Mouse (Mus musculus) liver, postnatal 0 days (tissue): ENCODE data around the gene Esrra. TPM values are rescaled to one million over a fixed set of nuclear protein-coding genes. Genes with fewer than 3 reads are reported as not detected.

Experiments used
- ATAC-seq: fragments of 200-750 bp; cut with Nextera tagmentation; 2 replicates; pipeline ENCODE4 v1.8.0; 2017; ENCODE audit warnings: mild to moderate bottlenecking, moderate library complexity
- DNase-seq: peaks from one replicate; pipeline ENCODE4 v3.0.0-alpha.2; 2016
- H3K27ac ChIP-seq: fragments of 300-500 bp; sonication (generic); 2 replicates; pipeline ENCODE4 v1.5.1; 2014; ENCODE audit warnings: antibody characterized with exemption, moderate library complexity, mild to moderate bottlenecking, low read depth
- H3K27me3 ChIP-seq: fragments of 300-500 bp; sonication (generic); 2 replicates; pipeline ENCODE4 v1.6.1; 2014; ENCODE audit warnings: low read length, control low read depth, mixed read lengths; ENCODE audit not compliant: insufficient read depth
- H3K36me3 ChIP-seq: fragments of 300-500 bp; sonication (generic); replicated peaks from 2 replicates; pipeline ENCODE4 v1.6.1; 2014; ENCODE audit warnings: mild to moderate bottlenecking, control low read depth, low read length, moderate library complexity, mixed read lengths; ENCODE audit not compliant: insufficient read depth
- H3K4me1 ChIP-seq: fragments of 300-500 bp; sonication (generic); 2 replicates; pipeline ENCODE4 v1.6.1; 2014; ENCODE audit warnings: antibody characterized with exemption, mild to moderate bottlenecking, control low read depth; ENCODE audit not compliant: insufficient read depth
- H3K4me2 ChIP-seq: fragments of 300-500 bp; sonication (generic); 2 replicates; pipeline ENCODE4 v1.6.1; 2014; ENCODE audit warnings: low read depth, mild to moderate bottlenecking, low read length, moderate library complexity, mixed read lengths
- H3K4me3 ChIP-seq: fragments of 300-500 bp; sonication (generic); 2 replicates; pipeline ENCODE4 v1.5.1; 2014; ENCODE audit warnings: low read depth, low read length
- H3K9ac ChIP-seq: fragments of 300-500 bp; sonication (generic); replicated peaks from 2 replicates; pipeline ENCODE4 v1.6.1; 2014; ENCODE audit warnings: mild to moderate bottlenecking, moderate library complexity
- H3K9me3 ChIP-seq: fragments of 300-500 bp; sonication (generic); 2 replicates; pipeline ENCODE4 v1.6.1; 2016; ENCODE audit warnings: mild to moderate bottlenecking, control low read depth, low read length, mixed read lengths
- CTCF ChIP-seq: sonication (generic); IDR thresholded peaks from 2 replicates; pipeline ENCODE4 v1.5.1; 2016; ENCODE audit warnings: antibody characterized with exemption, low read depth
- EP300 ChIP-seq: IDR thresholded peaks from 2 replicates; pipeline ENCODE4 v1.6.1; 2016; ENCODE audit warnings: antibody characterized with exemption, low read depth, mild to moderate bottlenecking
- WGBS: fragments of 180-500 bp; shearing (Covaris S2); extraction: QIAGEN DNeasy Blood & Tissue Kit; methylation state at CpG from one replicate; pipeline ENCODE4 v1.1.7; 2014; ENCODE audit not compliant: insufficient replicate concordance; 5-methylcytosine and 5-hydroxymethylcytosine counted together
- polyA plus RNA-seq: library from polyadenylated mRNA; unstranded; fragments of >200 nt; fragmentation: Nextera tagmentation; extraction: Ambion mirVana; gene quantifications from 2 replicates; pipeline ENCODE4 v1.2.1, GENCODE M21; 2015

Gene Esrra
- polyA plus RNA-seq, 1 experiment from 2014 or later: 8.2 TPM

DNA sequence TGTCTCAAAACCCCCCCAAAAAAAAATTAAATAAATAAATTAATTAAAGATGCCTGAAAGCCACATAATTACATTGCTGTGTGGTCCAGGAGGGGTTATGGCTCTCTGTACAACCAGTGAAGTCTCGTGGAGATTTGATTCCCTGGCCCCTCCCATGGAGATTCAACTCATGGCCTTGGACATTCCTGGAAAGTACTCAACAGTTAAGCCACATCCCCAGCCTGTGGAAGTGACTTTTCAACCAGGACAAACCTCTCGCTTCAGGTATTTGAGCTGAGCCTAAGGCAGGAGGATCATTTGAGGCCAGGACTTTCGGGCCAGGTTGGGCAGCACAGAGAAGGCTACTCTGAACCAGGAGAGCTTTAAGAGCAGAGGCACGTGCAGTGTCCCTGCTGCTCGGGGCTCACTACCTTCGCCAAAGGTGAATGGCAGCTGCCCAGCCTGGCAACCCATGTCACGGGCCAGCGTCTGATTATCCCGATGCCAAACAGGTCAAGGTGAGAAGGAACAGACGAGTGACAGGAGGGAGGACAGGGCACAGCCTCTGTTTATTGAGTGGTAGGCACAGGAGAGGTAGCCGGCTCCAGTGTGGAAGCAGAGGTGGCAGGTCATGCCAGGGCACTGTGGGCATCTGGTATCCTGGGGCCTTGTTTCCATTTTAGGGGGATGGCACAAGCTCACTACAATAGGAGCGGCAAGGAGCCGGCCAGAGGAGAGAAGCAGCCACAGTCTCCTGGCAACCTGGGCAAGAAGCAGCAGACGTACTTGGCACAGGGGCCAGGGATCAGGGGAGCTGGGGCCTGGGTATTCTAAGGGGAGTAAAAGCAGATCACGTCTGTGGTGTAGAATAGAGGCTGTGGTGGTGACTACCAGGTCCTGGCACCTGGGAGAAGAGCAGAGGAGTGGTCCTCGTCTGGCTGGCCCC lies 16.2 kb upstream of the Esrra start:
- Histone ChIP-seq H3K27ac (no peak overlapping the region), H3K36me3 (no peaks in the 10 kb centered on the region), H3K4me1 (peaks cover 17% of the 10 kb centered on the region), H3K4me3 (no peak overlapping the region), H3K4me2 (no peak overlapping the region), H3K9ac (no peak overlapping the region), H3K27me3 (peaks cover 33% of the 10 kb centered on the region), H3K9me3 (no peaks in the 10 kb centered on the region)
- WGBS: 79% methylated on average over 16 of the region's 16 CpGs
- TF ChIP-seq CTCF (no peak), EP300 (no peak)
- DNase-seq: no peak
- ATAC-seq: no peak

GRCm38 (mm10) chr19:6936299-6936698 lies 14.7 kb upstream of the Esrra start:
- no peak overlapping the region for H3K4me2 ChIP-seq
- no peak overlapping the region for H3K9ac ChIP-seq
- peaks cover 15% of the 10 kb centered on the region for H3K4me1 ChIP-seq
- TF ChIP-seq CTCF (peak; percentile 67), EP300 (no peak)
- peaks cover 48% of the 10 kb centered on the region for H3K27me3 ChIP-seq
- no peaks in the 10 kb centered on the region for H3K9me3 ChIP-seq
- WGBS: 29% methylated on average over 3 of the region's 3 CpGs
- DNase-seq: peak; percentile 54
- no peak for ATAC-seq
- H3K4me3 ChIP-seq: no peak overlapping the region
- H3K36me3 ChIP-seq: no peaks in the 10 kb centered on the region
- no peak overlapping the region for H3K27ac ChIP-seq

DNA sequence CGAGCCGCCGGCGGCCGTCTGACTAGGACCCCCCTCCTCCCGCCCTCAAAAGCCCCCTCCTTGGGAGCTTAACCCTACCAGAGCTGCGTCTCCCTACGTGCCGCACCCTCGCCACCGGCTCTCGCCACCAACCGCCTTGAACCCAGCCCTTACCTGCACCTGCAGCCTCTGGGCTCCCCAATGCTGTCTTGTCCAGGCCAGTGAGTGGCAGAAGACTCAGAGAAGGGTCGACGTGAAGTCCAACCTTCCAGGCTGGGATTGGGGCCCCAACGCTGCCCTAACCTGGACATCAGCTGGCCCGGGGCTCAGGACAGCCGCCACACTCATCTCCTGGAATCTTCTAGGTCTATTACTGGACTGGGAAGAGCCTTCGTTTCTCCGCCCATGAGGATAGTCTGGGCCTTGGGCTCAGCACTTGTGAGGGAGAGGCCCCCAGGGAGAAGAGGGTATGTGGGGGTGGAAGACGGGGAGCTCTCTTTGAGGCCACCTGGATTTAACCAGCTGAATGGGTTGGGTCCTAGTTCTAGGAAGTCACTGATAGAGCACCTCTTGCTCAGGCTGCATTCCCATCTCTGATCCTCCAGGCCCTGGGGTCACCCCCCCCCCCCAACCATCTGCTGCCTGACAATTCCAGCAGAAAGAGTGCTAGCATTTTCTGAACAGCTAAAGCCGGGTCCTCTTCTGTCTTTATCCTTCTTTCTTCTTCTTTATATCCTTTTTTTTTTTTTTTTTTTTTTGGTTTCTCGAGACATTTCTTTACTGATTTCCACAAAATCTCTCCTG lies 12.8 kb upstream of the Esrra start, which contains the start of gene Kcnk4:
Gene Kcnk4 (minus strand): TSS at position 321 of the 783 bp plus-strand sequence.
- Histone ChIP-seq H3K9ac (no peak within 1 kb of the TSS), H3K9me3 (no peaks in the 10 kb centered on the region), H3K27me3 (peaks cover 56% of the 10 kb centered on the region), H3K4me1 (peaks cover 6% of the 10 kb centered on the region), H3K4me3 (peak within 1 kb of the TSS; percentile 38), H3K4me2 (peak within 1 kb of the TSS; percentile 61), H3K27ac (no peak within 1 kb of the TSS), H3K36me3 (no peaks in the 10 kb centered on the region)
- WGBS: 16% methylated on average over 23 of the region's 23 CpGs
- DNase-seq (no peak), ATAC-seq (no peak)
- no peak for TF ChIP-seq CTCF
- no peak for TF ChIP-seq EP300

DNA sequence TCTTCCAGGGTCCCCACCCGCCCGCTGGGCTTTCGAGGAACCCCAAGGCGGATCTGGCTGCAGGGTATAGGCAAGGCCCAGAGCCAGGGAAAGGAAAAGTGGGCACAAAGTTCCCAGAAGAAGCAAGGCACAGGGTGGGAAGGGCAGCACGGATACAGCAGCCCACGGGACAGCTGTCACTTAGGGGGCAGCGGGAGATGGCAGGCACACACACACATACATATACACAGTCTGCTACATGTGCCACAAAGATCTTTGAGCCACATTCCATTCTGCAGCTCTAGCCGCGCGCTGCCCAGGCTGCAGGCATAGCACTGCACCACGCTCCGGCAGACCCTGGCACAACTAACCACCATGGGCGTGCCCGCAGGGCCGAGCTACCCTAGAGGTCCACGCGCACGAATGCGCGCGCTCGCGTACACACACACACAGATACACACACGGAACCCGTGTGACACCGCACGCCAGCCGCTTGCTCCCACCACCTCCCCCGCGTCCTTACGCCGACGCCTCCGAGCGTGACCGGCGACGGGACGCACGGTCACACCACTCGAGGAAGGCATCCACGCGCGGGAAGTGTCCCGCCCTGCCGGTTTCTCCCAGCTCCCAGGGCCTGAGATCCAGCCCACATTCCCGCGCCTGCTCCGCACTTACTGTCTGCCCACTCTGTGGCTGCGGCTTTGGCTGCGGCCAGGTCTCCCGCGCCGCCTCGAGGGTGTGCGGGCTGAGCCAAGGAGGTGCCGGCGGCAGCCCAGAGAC lies 12.0 kb upstream of the Esrra start:
- Histone ChIP-seq H3K4me1 (peaks cover 6% of the 10 kb centered on the region), H3K36me3 (no peaks in the 10 kb centered on the region), H3K27me3 (peaks cover 59% of the 10 kb centered on the region), H3K4me2 (peak overlapping the region; percentile 61), H3K9ac (no peak overlapping the region), H3K4me3 (peak overlapping the region; percentile 38), H3K27ac (no peak overlapping the region), H3K9me3 (no peaks in the 10 kb centered on the region)
- WGBS: 8% methylated on average over 57 of the region's 58 CpGs
- ATAC-seq: 0 out of 2 replicates have a peak, but pooled peaks have one; percentile 16
- DNase-seq: no peak
- TF ChIP-seq EP300: no peak
- no peak for TF ChIP-seq CTCF

GRCm38 (mm10) chr19:6933102-6933435 lies 11.5 kb upstream of the Esrra start:
- WGBS: 37% methylated on average over 4 of the region's 4 CpGs
- peak overlapping the region; percentile 38; the same call in 1 of the 2 replicates for H3K4me3 ChIP-seq

More at GRCm38 (mm10) chr19:6933102-6933435, 11.5 kb upstream of the Esrra start:
- DNase-seq (no peak), ATAC-seq (no peak)
- no peak overlapping the region for H3K9ac ChIP-seq
- peaks cover 63% of the 10 kb centered on the region for H3K27me3 ChIP-seq
- no peak overlapping the region for H3K4me2 ChIP-seq
- no peaks in the 10 kb centered on the region for H3K36me3 ChIP-seq
- H3K27ac ChIP-seq: no peak overlapping the region
- TF ChIP-seq EP300 (no peak), CTCF (no peak)
- H3K4me1 ChIP-seq: peaks cover 6% of the 10 kb centered on the region
- no peaks in the 10 kb centered on the region for H3K9me3 ChIP-seq
